Mouse (Mus musculus): ENCODE measurements at regions not wholly inside any gene's neighbourhood (a gene's known extent, or its start where the extent isn't known, plus 50 kb on each side); places are given as distances from the start of the nearest gene placed in this dataset.

- no peaks in the 10 kb centered on the region for H3K9me3 ChIP-seq (replicated peaks)
- WGBS = 63% methylated on average over 7 of the region's 7 CpGs
- ATAC-seq (ENCODE audit: low FRiP score) = no peak
- no peak overlapping the region; the same call in 1 of the 2 replicates for H3K27ac ChIP-seq (replicated peaks)
- no peaks in the 10 kb centered on the region; the same call in 1 of the 2 replicates for H3K4me1 ChIP-seq
- H3K36me3 ChIP-seq = no peaks in the 10 kb centered on the region
- H3K4me2 ChIP-seq = no peak overlapping the region
- no peaks in the 10 kb centered on the region for H3K27me3 ChIP-seq (replicated peaks)
- H3K4me3 ChIP-seq (replicated peaks) = no peak overlapping the region
- H3K9ac ChIP-seq (replicated peaks) = no peak overlapping the region
Observed at GRCm38 (mm10) chr1:88860871-88861589, 159.0 kb upstream of the Arl4c start.

- no peak for ATAC-seq (ENCODE audit: low FRiP score)
- 69% methylated on average over 4 of the region's 4 CpGs for WGBS
Observed at GRCm38 (mm10) chr1:88861590-88861935, 159.5 kb upstream of the Arl4c start.

GRCm38 (mm10) chr1:88865436-88865835 is 163.4 kb upstream of the Arl4c start:
- no peaks in the 10 kb centered on the region for H3K36me3 ChIP-seq
- no peak overlapping the region for H3K9ac ChIP-seq (replicated peaks)
- H3K4me1 ChIP-seq = peaks cover 6% of the 10 kb centered on the region
- WGBS = 56% methylated on average over 6 of the region's 6 CpGs
- H3K4me3 ChIP-seq (replicated peaks) = no peak overlapping the region
- ATAC-seq (ENCODE audit: low FRiP score) = no peak
- H3K27ac ChIP-seq (replicated peaks) = no peak overlapping the region
- no peak overlapping the region for H3K4me2 ChIP-seq
- no peaks in the 10 kb centered on the region for H3K9me3 ChIP-seq (replicated peaks)
- no peaks in the 10 kb centered on the region; the same call in 1 of the 2 replicates for H3K27me3 ChIP-seq (replicated peaks)

More at GRCm38 (mm10) chr1:88861590-88861935, 159.5 kb upstream of the Arl4c start:
- Histone ChIP-seq H3K9ac (replicated peaks) (no peak overlapping the region), H3K4me3 (replicated peaks) (no peak overlapping the region), H3K4me2 (no peak overlapping the region), H3K4me1 (no peaks in the 10 kb centered on the region; the same call in 1 of the 2 replicates), H3K9me3 (replicated peaks) (no peaks in the 10 kb centered on the region), H3K27ac (replicated peaks) (no peak overlapping the region), H3K36me3 (no peaks in the 10 kb centered on the region), H3K27me3 (replicated peaks) (no peaks in the 10 kb centered on the region)

- H3K27me3 ChIP-seq (replicated peaks) = no peaks in the 10 kb centered on the region; the same call in 1 of the 2 replicates
- peaks cover 6% of the 10 kb centered on the region for H3K4me1 ChIP-seq
- H3K4me3 ChIP-seq (replicated peaks) = no peak overlapping the region
- no peaks in the 10 kb centered on the region for H3K9me3 ChIP-seq (replicated peaks)
- no peak overlapping the region for H3K4me2 ChIP-seq
- ATAC-seq (ENCODE audit: low FRiP score) = no peak
- 92% methylated on average over 2 of the region's 2 CpGs for WGBS
- no peak overlapping the region for H3K27ac ChIP-seq (replicated peaks)
- no peak overlapping the region for H3K9ac ChIP-seq (replicated peaks)
- H3K36me3 ChIP-seq = no peaks in the 10 kb centered on the region
Observed at GRCm38 (mm10) chr1:88866571-88866970, 164.6 kb upstream of the Arl4c start.

- WGBS = 67% methylated on average over 3 of the region's 3 CpGs
- H3K4me2 ChIP-seq = no peak overlapping the region
- no peak for ATAC-seq (ENCODE audit: low FRiP score)
Observed at GRCm38 (mm10) chr1:88867138-88867537, 165.1 kb upstream of the Arl4c start.

GRCm38 (mm10) chr1:88869885-88870284 is 167.9 kb upstream of the Arl4c start:
- no peak for ATAC-seq (ENCODE audit: low FRiP score)
- H3K4me1 ChIP-seq = peaks cover 6% of the 10 kb centered on the region
- no peaks in the 10 kb centered on the region; the same call in 1 of the 2 replicates for H3K27me3 ChIP-seq (replicated peaks)
- no peak overlapping the region for H3K4me3 ChIP-seq (replicated peaks)
- WGBS = 52% methylated on average over 4 of the region's 4 CpGs
- no peak overlapping the region for H3K27ac ChIP-seq (replicated peaks)
- no peaks in the 10 kb centered on the region for H3K36me3 ChIP-seq
- no peaks in the 10 kb centered on the region for H3K9me3 ChIP-seq (replicated peaks)
- no peak overlapping the region for H3K4me2 ChIP-seq
- no peak overlapping the region for H3K9ac ChIP-seq (replicated peaks)

More at GRCm38 (mm10) chr1:88867138-88867537, 165.1 kb upstream of the Arl4c start:
- Histone ChIP-seq H3K9me3 (replicated peaks) (no peaks in the 10 kb centered on the region), H3K9ac (replicated peaks) (no peak overlapping the region), H3K27me3 (replicated peaks) (no peaks in the 10 kb centered on the region; the same call in 1 of the 2 replicates), H3K27ac (replicated peaks) (no peak overlapping the region), H3K4me3 (replicated peaks) (no peak overlapping the region), H3K36me3 (no peaks in the 10 kb centered on the region), H3K4me1 (peaks cover 6% of the 10 kb centered on the region)

GRCm38 (mm10) chr1:88875356-88875755 is 173.3 kb upstream of the Arl4c start:
- H3K27ac ChIP-seq (replicated peaks) = no peak overlapping the region
- ATAC-seq (ENCODE audit: low FRiP score) = no peak
- H3K9ac ChIP-seq (replicated peaks) = no peak overlapping the region
- H3K4me2 ChIP-seq = no peak overlapping the region
- no peaks in the 10 kb centered on the region for H3K4me1 ChIP-seq
- no peaks in the 10 kb centered on the region for H3K9me3 ChIP-seq (replicated peaks)
- no peaks in the 10 kb centered on the region for H3K27me3 ChIP-seq (replicated peaks)
- H3K36me3 ChIP-seq = no peaks in the 10 kb centered on the region
- no peak overlapping the region for H3K4me3 ChIP-seq (replicated peaks)
- WGBS = 40% methylated on average over 6 of the region's 6 CpGs

GRCm38 (mm10) chr1:88877441-88877840 is 175.4 kb upstream of the Arl4c start:
- ATAC-seq (ENCODE audit: low FRiP score) = no peak
- Histone ChIP-seq H3K4me1 (no peaks in the 10 kb centered on the region), H3K4me2 (no peak overlapping the region), H3K4me3 (replicated peaks) (no peak overlapping the region), H3K9ac (replicated peaks) (no peak overlapping the region), H3K27me3 (replicated peaks) (no peaks in the 10 kb centered on the region), H3K9me3 (replicated peaks) (no peaks in the 10 kb centered on the region), H3K27ac (replicated peaks) (no peak overlapping the region), H3K36me3 (no peaks in the 10 kb centered on the region)
- 93% methylated on average over 11 of the region's 11 CpGs for WGBS

GRCm38 (mm10) chr1:88878831-88879230 is 176.8 kb upstream of the Arl4c start:
- 60% methylated on average over 10 of the region's 10 CpGs for WGBS
- no peak for ATAC-seq (ENCODE audit: low FRiP score)

GRCm38 (mm10) chr1:88879367-88879766 is 177.3 kb upstream of the Arl4c start:
- H3K4me1 ChIP-seq = no peaks in the 10 kb centered on the region
- ATAC-seq (ENCODE audit: low FRiP score) = no peak
- no peak overlapping the region for H3K4me3 ChIP-seq (replicated peaks)

More at GRCm38 (mm10) chr1:88878831-88879230, 176.8 kb upstream of the Arl4c start:
- no peaks in the 10 kb centered on the region for H3K9me3 ChIP-seq (replicated peaks)
- no peak overlapping the region for H3K4me2 ChIP-seq
- H3K36me3 ChIP-seq = no peaks in the 10 kb centered on the region
- no peaks in the 10 kb centered on the region for H3K27me3 ChIP-seq (replicated peaks)
- H3K4me1 ChIP-seq = no peaks in the 10 kb centered on the region
- H3K9ac ChIP-seq (replicated peaks) = no peak overlapping the region
- H3K27ac ChIP-seq (replicated peaks) = no peak overlapping the region
- H3K4me3 ChIP-seq (replicated peaks) = no peak overlapping the region

GRCm38 (mm10) chr1:88891041-88891440 is 179.2 kb upstream of the Sh3bp4 start:
- H3K4me3 ChIP-seq (replicated peaks) = no peak overlapping the region
- H3K9ac ChIP-seq (replicated peaks) = no peak overlapping the region
- no peaks in the 10 kb centered on the region for H3K36me3 ChIP-seq
- H3K4me2 ChIP-seq = no peak overlapping the region
- no peak for ATAC-seq (ENCODE audit: low FRiP score)
- WGBS = 85% methylated on average over 4 of the region's 4 CpGs
- H3K9me3 ChIP-seq (replicated peaks) = no peaks in the 10 kb centered on the region
- H3K4me1 ChIP-seq = no peaks in the 10 kb centered on the region
- no peak overlapping the region for H3K27ac ChIP-seq (replicated peaks)
- no peaks in the 10 kb centered on the region for H3K27me3 ChIP-seq (replicated peaks)

More at GRCm38 (mm10) chr1:88879367-88879766, 177.3 kb upstream of the Arl4c start:
- no peaks in the 10 kb centered on the region for H3K36me3 ChIP-seq
- H3K9me3 ChIP-seq (replicated peaks) = no peaks in the 10 kb centered on the region
- no peak overlapping the region for H3K27ac ChIP-seq (replicated peaks)
- H3K4me2 ChIP-seq = no peak overlapping the region
- H3K9ac ChIP-seq (replicated peaks) = no peak overlapping the region
- no peaks in the 10 kb centered on the region for H3K27me3 ChIP-seq (replicated peaks)
- WGBS = 75% methylated on average over 5 of the region's 5 CpGs

- no peaks in the 10 kb centered on the region for H3K27me3 ChIP-seq (replicated peaks)
- H3K9ac ChIP-seq (replicated peaks) = no peak overlapping the region
- H3K4me1 ChIP-seq = no peaks in the 10 kb centered on the region
- WGBS = 91% methylated on average over 8 of the region's 8 CpGs
- no peaks in the 10 kb centered on the region for H3K36me3 ChIP-seq
- H3K4me3 ChIP-seq (replicated peaks) = no peak overlapping the region
- H3K27ac ChIP-seq (replicated peaks) = no peak overlapping the region
- no peak overlapping the region for H3K4me2 ChIP-seq
- ATAC-seq (ENCODE audit: low FRiP score) = no peak
- H3K9me3 ChIP-seq (replicated peaks) = no peaks in the 10 kb centered on the region
Observed at GRCm38 (mm10) chr1:88902426-88902825, 167.8 kb upstream of the Sh3bp4 start.
